Mouse (Mus musculus): ENCODE results near the gene Ddx56. TPM values are rescaled to one million over a fixed set of nuclear protein-coding genes. Genes with fewer than 3 reads are reported as not detected.
A peak's percentile ranks its signal among the peaks of the same experiment; 100 is the strongest.

Gene Ddx56
- total RNA-seq (2014; rRNA removed) = 28.5 and 31.8 TPM in 2 replicates
- 19.2 and 30.0 TPM in 2 replicates for polyA plus RNA-seq (2012; rRNA removed)

- peak within 1 kb of the TSS; percentile 91 for H3K9ac ChIP-seq (ENCODE audit: low read depth, low read length)
- WGBS = 1% methylated on average over 50 of the region's 50 CpGs
- H3K79me2 ChIP-seq (ENCODE audit: control insufficient read depth, insufficient read depth, low read length) = peaks cover 10% of the 10 kb centered on the region; the same call in 1 of the 2 replicates
- TF ChIP-seq POLR2A (IDR thresholded peaks at IDR 0.05; ENCODE audit: extremely low read depth, insufficient read depth, low read length) (peak; percentile 63; the same call in 1 of the 2 replicates), CTCF (IDR thresholded peaks at IDR 0.05; ENCODE audit: low read depth, low read length) (no peak)
- peak within 1 kb of the TSS; percentile 89 for H3K4me3 ChIP-seq (ENCODE audit: insufficient read depth, low read depth, low read length)
- H3K4me1 ChIP-seq (ENCODE audit: control insufficient read depth, insufficient read depth, low read length) = peaks cover 7% of the 10 kb centered on the region
- peak within 1 kb of the TSS; percentile 61 for H3K27ac ChIP-seq (replicated peaks; ENCODE audit: insufficient read depth, low read depth, low read length)
- H3K27me3 ChIP-seq (ENCODE audit: control insufficient read depth, insufficient read depth, low read length) = no peaks in the 10 kb centered on the region
- H3K36me3 ChIP-seq (ENCODE audit: control insufficient read depth, insufficient read depth, low read length) = peaks cover 13% of the 10 kb centered on the region
- DNase-seq (ENCODE audit: extremely low read depth, low read depth, low spot score) = peak; percentile 97
These were observed at the start of gene Ddx56 for GRCm38 (mm10) chr11:6267320-6268254. TSS of gene Ddx56 (minus strand) at chr11:6267772.

GRCm38 (mm10) chr11:6316821-6317220 lies 49.2 kb upstream of the Ddx56 start:
- H3K9ac ChIP-seq (ENCODE audit: low read depth, low read length) = no peak overlapping the region
- H3K27me3 ChIP-seq (ENCODE audit: control insufficient read depth, insufficient read depth, low read length) = no peaks in the 10 kb centered on the region
- H3K79me2 ChIP-seq (ENCODE audit: control insufficient read depth, insufficient read depth, low read length) = no peaks in the 10 kb centered on the region; the same call in 1 of the 2 replicates
- no peak for DNase-seq (ENCODE audit: extremely low read depth, low read depth, low spot score)
- WGBS = 84% methylated on average over 11 of the region's 11 CpGs
- H3K36me3 ChIP-seq (ENCODE audit: control insufficient read depth, insufficient read depth, low read length) = peaks cover 62% of the 10 kb centered on the region
- H3K4me3 ChIP-seq (ENCODE audit: insufficient read depth, low read depth, low read length) = no peak overlapping the region
- H3K27ac ChIP-seq (replicated peaks; ENCODE audit: insufficient read depth, low read depth, low read length) = no peak overlapping the region
- TF ChIP-seq CTCF (IDR thresholded peaks at IDR 0.05; ENCODE audit: low read depth, low read length) (no peak), POLR2A (IDR thresholded peaks at IDR 0.05; ENCODE audit: extremely low read depth, insufficient read depth, low read length) (no peak)
- H3K4me1 ChIP-seq (ENCODE audit: control insufficient read depth, insufficient read depth, low read length) = no peaks in the 10 kb centered on the region

- no peaks in the 10 kb centered on the region for H3K4me1 ChIP-seq (ENCODE audit: control insufficient read depth, insufficient read depth, low read length)
- H3K27ac ChIP-seq (replicated peaks; ENCODE audit: insufficient read depth, low read depth, low read length) = no peak overlapping the region
- WGBS = 88% methylated on average over 7 of the region's 7 CpGs
- no peak for TF ChIP-seq CTCF (IDR thresholded peaks at IDR 0.05; ENCODE audit: low read depth, low read length)
- TF ChIP-seq POLR2A (IDR thresholded peaks at IDR 0.05; ENCODE audit: extremely low read depth, insufficient read depth, low read length) = no peak
- no peaks in the 10 kb centered on the region for H3K27me3 ChIP-seq (ENCODE audit: control insufficient read depth, insufficient read depth, low read length)
- H3K79me2 ChIP-seq (ENCODE audit: control insufficient read depth, insufficient read depth, low read length) = peaks cover 12% of the 10 kb centered on the region; the same call in 1 of the 2 replicates
- H3K4me3 ChIP-seq (ENCODE audit: insufficient read depth, low read depth, low read length) = no peak overlapping the region
- no peak overlapping the region for H3K9ac ChIP-seq (ENCODE audit: low read depth, low read length)
- peaks cover 51% of the 10 kb centered on the region for H3K36me3 ChIP-seq (ENCODE audit: control insufficient read depth, insufficient read depth, low read length)
- no peak for DNase-seq (ENCODE audit: extremely low read depth, low read depth, low spot score)
These were observed 46.4 kb upstream of the Ddx56 start for GRCm38 (mm10) chr11:6313874-6314406.

GRCm38 (mm10) chr11:6308181-6308580 lies 40.6 kb upstream of the Ddx56 start:
- Histone ChIP-seq H3K27me3 (ENCODE audit: control insufficient read depth, insufficient read depth, low read length) (no peaks in the 10 kb centered on the region), H3K4me1 (ENCODE audit: control insufficient read depth, insufficient read depth, low read length) (peaks cover 9% of the 10 kb centered on the region), H3K27ac (replicated peaks; ENCODE audit: insufficient read depth, low read depth, low read length) (peak overlapping the region; percentile 15; the same call in 1 of the 2 replicates), H3K4me3 (ENCODE audit: insufficient read depth, low read depth, low read length) (no peak overlapping the region), H3K36me3 (ENCODE audit: control insufficient read depth, insufficient read depth, low read length) (peaks cover 19% of the 10 kb centered on the region), H3K79me2 (ENCODE audit: control insufficient read depth, insufficient read depth, low read length) (peaks cover 20% of the 10 kb centered on the region; the same call in 1 of the 2 replicates), H3K9ac (ENCODE audit: low read depth, low read length) (no peak overlapping the region)
- TF ChIP-seq POLR2A (IDR thresholded peaks at IDR 0.05; ENCODE audit: extremely low read depth, insufficient read depth, low read length) (no peak), CTCF (IDR thresholded peaks at IDR 0.05; ENCODE audit: low read depth, low read length) (no peak)
- DNase-seq (ENCODE audit: extremely low read depth, low read depth, low spot score) = peak; percentile 81
- 20% methylated on average over 4 of the region's 4 CpGs for WGBS

GRCm38 (mm10) chr11:6305943-6306430 lies 38.4 kb upstream of the Ddx56 start:
- WGBS = 80% methylated on average over 1 of the region's 1 CpGs
- no peak overlapping the region for H3K4me3 ChIP-seq (ENCODE audit: insufficient read depth, low read depth, low read length)
- no peak overlapping the region for H3K9ac ChIP-seq (ENCODE audit: low read depth, low read length)
- no peak overlapping the region for H3K27ac ChIP-seq (replicated peaks; ENCODE audit: insufficient read depth, low read depth, low read length)
- H3K36me3 ChIP-seq (ENCODE audit: control insufficient read depth, insufficient read depth, low read length) = peaks cover 23% of the 10 kb centered on the region
- no peaks in the 10 kb centered on the region for H3K27me3 ChIP-seq (ENCODE audit: control insufficient read depth, insufficient read depth, low read length)
- TF ChIP-seq POLR2A (IDR thresholded peaks at IDR 0.05; ENCODE audit: extremely low read depth, insufficient read depth, low read length) (no peak), CTCF (IDR thresholded peaks at IDR 0.05; ENCODE audit: low read depth, low read length) (no peak)
- H3K4me1 ChIP-seq (ENCODE audit: control insufficient read depth, insufficient read depth, low read length) = peaks cover 9% of the 10 kb centered on the region
- no peak for DNase-seq (ENCODE audit: extremely low read depth, low read depth, low spot score)
- H3K79me2 ChIP-seq (ENCODE audit: control insufficient read depth, insufficient read depth, low read length) = peaks cover 25% of the 10 kb centered on the region; the same call in 1 of the 2 replicates
